13 mouse cellular contexts compared by ENCODE assay signal in the genomic region with DNA sequence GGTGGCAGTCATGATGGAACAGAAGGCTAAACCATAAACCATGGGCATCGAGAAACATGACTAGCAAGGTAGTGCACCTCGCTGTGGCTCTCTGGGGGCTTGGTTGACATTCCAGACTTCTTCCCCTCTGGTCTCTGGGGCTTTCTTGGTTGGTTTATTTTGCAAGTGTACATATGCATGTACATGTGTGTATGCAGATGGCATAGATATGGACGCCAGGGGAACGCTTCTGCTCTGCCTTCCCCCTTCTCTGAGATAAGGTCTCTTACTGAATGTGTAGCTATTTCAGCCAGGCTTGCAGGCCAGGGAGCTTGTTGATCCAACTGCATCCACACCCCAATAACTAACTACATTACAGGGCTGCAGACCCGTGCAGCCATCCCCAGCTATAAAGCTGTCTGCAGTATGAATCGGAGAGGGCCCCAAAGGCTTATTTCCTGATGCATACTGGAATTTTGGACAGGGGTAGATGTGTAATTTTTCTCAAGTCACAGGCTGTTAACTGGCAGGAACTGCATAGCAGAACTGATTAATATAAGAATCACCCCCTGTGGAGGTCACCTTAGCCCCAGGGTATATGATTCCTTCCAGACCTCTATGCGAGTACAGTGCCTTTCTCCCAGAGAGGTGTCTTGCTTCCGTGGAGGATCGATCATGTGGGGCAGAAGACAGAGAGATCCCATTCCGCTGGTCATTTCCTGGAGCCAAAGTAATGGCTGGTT.
"Had no signal": no experiment of that assay in that cellular context is flagged by ENCODE, and none has a peak within 500 bp of the region (broad histone marks: within the 10 kb centered on the region; RNA-seq: fewer than 3 reads in every experiment).

No protein-coding gene starts in this region.

- H3K4me3 ChIP-seq: left cerebral cortex, adult 2 months; limb, embryonic 10.5 days; midbrain, embryonic 12.5 days; neural tube, embryonic 13.5 days had no signal

- H3K4me2 ChIP-seq: midbrain, embryonic 12.5 days; neural tube, embryonic 13.5 days had no signal

- H3K27me3 ChIP-seq: midbrain, embryonic 12.5 days; neural tube, embryonic 13.5 days had no signal

- H3K27ac ChIP-seq: left cerebral cortex, adult 2 months; limb, embryonic 10.5 days; midbrain, embryonic 12.5 days; neural tube, embryonic 13.5 days had no signal

- H3K9me3 ChIP-seq: limb, embryonic 10.5 days; midbrain, embryonic 12.5 days; neural tube, embryonic 13.5 days had no signal

- H3K9ac ChIP-seq: midbrain, embryonic 12.5 days; neural tube, embryonic 13.5 days had no signal

- DNase-seq: kidney, adult 2 months; lung, postnatal 36 days; retina, postnatal 1 day; right cerebral cortex, postnatal 4 days; spleen, adult 18-20 months; thymus, adult 18-20 months; thymus, postnatal 14 days had no signal

- H3K36me3 ChIP-seq: midbrain, embryonic 12.5 days; neural tube, embryonic 13.5 days had no signal

- ATAC-seq: intestine, embryonic 16.5 days; midbrain, embryonic 16.5 days had no signal
